Mouse (Mus musculus): ENCODE data around the gene N4bp2.

GRCm38 (mm10) chr5:65828261-65828660 lies 64.9 kb downstream of the N4bp2 start:
- TF ChIP-seq EP300 (IDR thresholded peaks at IDR 0.05; ENCODE audit: low read depth) (no peak), CTCF (IDR thresholded peaks at IDR 0.05; ENCODE audit: low read depth) (no peak)
